9 mouse cellular contexts compared by ENCODE assay signal in the genomic region with DNA sequence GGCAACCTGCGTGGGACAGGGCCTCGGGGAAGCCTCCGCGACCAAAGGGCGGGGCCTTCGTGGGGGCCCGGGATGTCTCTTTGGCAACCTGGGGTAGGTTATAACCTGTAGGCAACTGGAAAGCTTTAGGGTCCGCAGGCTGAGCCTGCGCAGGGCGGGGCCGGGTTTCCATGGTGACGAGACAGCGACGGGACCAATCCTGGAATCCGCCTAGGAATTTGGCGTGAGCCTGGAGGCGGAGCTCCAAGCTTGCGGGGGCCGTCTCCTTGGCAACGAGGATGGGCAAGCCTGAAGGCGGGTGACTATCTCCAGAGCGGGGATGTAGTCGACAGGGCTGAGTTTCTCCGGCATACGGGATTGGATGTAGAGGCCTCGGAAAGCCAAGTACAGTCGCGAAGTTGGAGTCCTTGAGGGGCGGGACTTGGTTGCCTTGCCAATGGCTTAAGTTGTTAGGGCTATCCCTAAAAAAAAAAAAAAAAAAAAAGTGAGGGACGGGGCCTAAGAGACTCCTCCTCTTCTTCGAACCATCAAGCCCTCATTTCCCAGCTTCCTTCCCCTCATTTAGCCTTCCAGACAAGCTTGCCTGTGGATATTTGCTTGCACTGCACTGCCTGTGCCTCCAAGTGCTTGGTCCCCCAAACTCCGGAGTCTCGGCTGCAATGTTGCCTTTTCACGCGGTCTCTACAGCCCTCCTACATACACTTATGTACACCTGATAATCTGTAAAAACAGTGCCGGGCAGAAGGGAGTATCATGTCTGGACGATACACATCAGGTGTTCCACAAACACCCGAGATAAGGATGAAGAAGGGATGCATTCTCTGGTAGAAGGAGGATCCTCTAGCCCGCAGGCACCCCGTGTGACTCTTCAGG. TPM values are rescaled to one million over a fixed set of nuclear protein-coding genes. Genes with fewer than 3 reads are reported as not detected.
DNase-seq lines count a peak whose midpoint lies in the region; ATAC-seq and TF ChIP-seq lines count a peak whose summit lies in the region.
"Had no signal": no experiment of that assay in that cellular context is flagged by ENCODE, and none has a peak within 500 bp of the region (broad histone marks: within the 10 kb centered on the region; RNA-seq: fewer than 3 reads in every experiment).

No protein-coding gene starts in this region.

- peak; percentile 96 for DNase-seq in ES-CJ7 (ENCODE audit: low read depth, low spot score)
- DNase-seq in c-Kit-positive CD71-positive TER-119-positive erythroid progenitor cells, embryonic 14.5 days (ENCODE audit: low spot score), result peak; percentile 71
- DNase-seq in forebrain, embryonic 11.5 days (ENCODE audit: low spot score), result peak; percentile 96
- DNase-seq in kidney, postnatal 36 days, result peak; percentile 93 to 95
- peak; percentile 71 for DNase-seq in thymus, adult 2 months

- peak overlapping the region; percentile 91 for H3K4me2 ChIP-seq in forebrain, embryonic 11.5 days (ENCODE audit: low read depth, low read length, severe bottlenecking)
- H3K4me2 ChIP-seq in heart, embryonic 16.5 days (ENCODE audit: low read depth, low read length), result peak overlapping the region; percentile 97
- peak overlapping the region; percentile 98 for H3K4me2 ChIP-seq in liver, embryonic 15.5 days
- peak overlapping the region; percentile 96 for H3K4me2 ChIP-seq in neural tube, embryonic 13.5 days

- no peaks in the 10 kb centered on the region for H3K9me3 ChIP-seq in forebrain, embryonic 11.5 days (ENCODE audit: control insufficient read depth, low read length)
- H3K9me3 ChIP-seq in heart, embryonic 16.5 days (replicated peaks; ENCODE audit: control insufficient read depth, low read length), result 0 out of 2 replicates have a peak, but pooled peaks cover 2% of the 10 kb centered on the region
- no peaks in the 10 kb centered on the region for H3K9me3 ChIP-seq in liver, embryonic 15.5 days (replicated peaks)
- no peaks in the 10 kb centered on the region for H3K9me3 ChIP-seq in neural tube, embryonic 13.5 days

- WGBS in forebrain, embryonic 11.5 days, result 11% methylated on average over 40 of the region's 40 CpGs
- 9% methylated on average over 40 of the region's 40 CpGs for WGBS in heart, embryonic 16.5 days
- 9% methylated on average over 40 of the region's 40 CpGs for WGBS in liver, embryonic 15.5 days (ENCODE audit: insufficient replicate concordance)
- WGBS in neural tube, embryonic 13.5 days, result 12% methylated on average over 40 of the region's 40 CpGs
- WGBS in thymus, adult 2 months, result 17% methylated on average over 40 of the region's 40 CpGs

- peak overlapping the region; percentile 35; the same call in 1 of the 2 replicates for H3K9ac ChIP-seq in forebrain, embryonic 11.5 days (ENCODE audit: low read length)
- H3K9ac ChIP-seq in heart, embryonic 16.5 days (ENCODE audit: low read length), result peak overlapping the region; percentile 99
- H3K9ac ChIP-seq in liver, embryonic 15.5 days, result peak overlapping the region; percentile 91
- H3K9ac ChIP-seq in neural tube, embryonic 13.5 days, result peak overlapping the region; percentile 96

- H3K4me1 ChIP-seq in forebrain, embryonic 11.5 days (replicated peaks; ENCODE audit: control insufficient read depth, insufficient read depth, low read length), result peaks cover 10% of the 10 kb centered on the region
- peaks cover 44% of the 10 kb centered on the region for H3K4me1 ChIP-seq in heart, embryonic 16.5 days (ENCODE audit: control insufficient read depth, insufficient read depth, low read length)
- peaks cover 48% of the 10 kb centered on the region for H3K4me1 ChIP-seq in liver, embryonic 15.5 days (replicated peaks)
- peaks cover 40% of the 10 kb centered on the region for H3K4me1 ChIP-seq in neural tube, embryonic 13.5 days (replicated peaks)
- peaks cover 38% of the 10 kb centered on the region for H3K4me1 ChIP-seq in thymus, adult 2 months (replicated peaks; ENCODE audit: control insufficient read depth, insufficient read depth, low read length)

- TF ChIP-seq POLR2A in thymus, adult 2 months (IDR thresholded peaks at IDR 0.05; ENCODE audit: control insufficient read depth, extremely low read depth, insufficient read depth, low read length, poor library complexity), result no peak

- no peaks in the 10 kb centered on the region for H3K36me3 ChIP-seq in forebrain, embryonic 11.5 days (ENCODE audit: control insufficient read depth, insufficient read depth, low read length)
- no peaks in the 10 kb centered on the region for H3K36me3 ChIP-seq in heart, embryonic 16.5 days (ENCODE audit: control insufficient read depth, insufficient read depth)
- H3K36me3 ChIP-seq in liver, embryonic 15.5 days (replicated peaks), result peaks cover 1% of the 10 kb centered on the region
- H3K36me3 ChIP-seq in neural tube, embryonic 13.5 days, result peaks cover 2% of the 10 kb centered on the region; the same call in 1 of the 2 replicates
- no peaks in the 10 kb centered on the region for H3K36me3 ChIP-seq in thymus, adult 2 months (ENCODE audit: control insufficient read depth, insufficient read depth, low read length)

- H3K27ac ChIP-seq in forebrain, embryonic 11.5 days (ENCODE audit: low read depth, low read length), result peak overlapping the region; percentile 88
- H3K27ac ChIP-seq in heart, embryonic 16.5 days (ENCODE audit: low read length), result peak overlapping the region; percentile 93
- peak overlapping the region; percentile 88 for H3K27ac ChIP-seq in liver, embryonic 15.5 days (replicated peaks)
- H3K27ac ChIP-seq in neural tube, embryonic 13.5 days (replicated peaks), result peak overlapping the region; percentile 94
- peak overlapping the region; percentile 11; the same call in 1 of the 2 replicates for H3K27ac ChIP-seq in thymus, adult 2 months (ENCODE audit: control insufficient read depth, insufficient read depth, low read length)

- H3K27me3 ChIP-seq in forebrain, embryonic 11.5 days (ENCODE audit: control insufficient read depth, insufficient read depth, low read length), result no peaks in the 10 kb centered on the region
- H3K27me3 ChIP-seq in heart, embryonic 16.5 days (ENCODE audit: control insufficient read depth, insufficient read depth, low read length), result no peaks in the 10 kb centered on the region
- H3K27me3 ChIP-seq in liver, embryonic 15.5 days, result peaks cover 10% of the 10 kb centered on the region; the same call in 1 of the 2 replicates
- no peaks in the 10 kb centered on the region for H3K27me3 ChIP-seq in neural tube, embryonic 13.5 days
- H3K27me3 ChIP-seq in thymus, adult 2 months (ENCODE audit: control insufficient read depth, insufficient read depth, low read length), result no peaks in the 10 kb centered on the region

- TF ChIP-seq CTCF in thymus, adult 2 months (IDR thresholded peaks at IDR 0.05; ENCODE audit: borderline replicate concordance, control insufficient read depth, extremely low read depth, insufficient read depth, low read length, poor library complexity), result no peak

- H3K4me3 ChIP-seq in forebrain, embryonic 11.5 days (ENCODE audit: low read depth, low read length), result peak overlapping the region; percentile 96
- H3K4me3 ChIP-seq in heart, embryonic 16.5 days (ENCODE audit: low read length), result peak overlapping the region; percentile 93
- peak overlapping the region; percentile 97 for H3K4me3 ChIP-seq in liver, embryonic 15.5 days (replicated peaks)
- H3K4me3 ChIP-seq in neural tube, embryonic 13.5 days, result peak overlapping the region; percentile 95
- peak overlapping the region; percentile 90 for H3K4me3 ChIP-seq in thymus, adult 2 months (ENCODE audit: control insufficient read depth, insufficient read depth, low read length)

- ATAC-seq in forebrain, embryonic 11.5 days (replicated peaks; ENCODE audit: low FRiP score), result peak; percentile 86
- peak; percentile 66 for ATAC-seq in heart, embryonic 16.5 days (replicated peaks; ENCODE audit: extremely low read depth, insufficient read depth, low FRiP score)
- ATAC-seq in liver, embryonic 15.5 days (ENCODE audit: insufficient read depth), result peak; percentile 38
- peak; percentile 88 for ATAC-seq in neural tube, embryonic 13.5 days (ENCODE audit: low read depth)

RNA-seq across cellular contexts. Expression of gene Rnf126, which starts 0.9 kb away (rescaled TPM):
- polyA plus RNA-seq in forebrain, embryonic 11.5 days (2014; fragmentation: Nextera tagmentation; extraction: Ambion mirVana), result 118 TPM in 2 replicates
- polyA plus RNA-seq in heart, embryonic 16.5 days (2015; fragmentation: Nextera tagmentation; extraction: Ambion mirVana), result 56.0 and 57.4 TPM in 2 replicates
- polyA plus RNA-seq in liver, embryonic 15.5 days (2015; fragmentation: Nextera tagmentation; extraction: Ambion mirVana), result 39.6 and 42.0 TPM in 2 replicates
- 96.2 and 98.5 TPM in 2 replicates for polyA plus RNA-seq in neural tube, embryonic 13.5 days (2015; fragmentation: Nextera tagmentation; extraction: Ambion mirVana)
- polyA plus RNA-seq in thymus, adult 2 months (2012; rRNA removed), result 375 and 472 TPM in 2 replicates

RNA-seq across cellular contexts. Expression of gene Fstl3, which starts 9.5 kb away (rescaled TPM):
- 0.41 and 1.0 TPM in 2 replicates for polyA plus RNA-seq in forebrain, embryonic 11.5 days (2014; fragmentation: Nextera tagmentation; extraction: Ambion mirVana)
- polyA plus RNA-seq in heart, embryonic 16.5 days (2015; fragmentation: Nextera tagmentation; extraction: Ambion mirVana), result 22.6 and 26.7 TPM in 2 replicates
- polyA plus RNA-seq in liver, embryonic 15.5 days (2015; fragmentation: Nextera tagmentation; extraction: Ambion mirVana), result 0.71 and 1.0 TPM in 2 replicates
- 1.9 and 2.8 TPM in 2 replicates for polyA plus RNA-seq in neural tube, embryonic 13.5 days (2015; fragmentation: Nextera tagmentation; extraction: Ambion mirVana)
- polyA plus RNA-seq in thymus, adult 2 months (2012; rRNA removed), result 15.9 and 17.1 TPM in 2 replicates

RNA-seq across cellular contexts. Expression of gene Fgf22, which starts 12.7 kb away (rescaled TPM):
- 0.36 and 0.40 TPM in 2 replicates for polyA plus RNA-seq in forebrain, embryonic 11.5 days (2014; fragmentation: Nextera tagmentation; extraction: Ambion mirVana)
- 0.13 TPM in 1 of 2 replicates, not detected in the other for polyA plus RNA-seq in heart, embryonic 16.5 days (2015; fragmentation: Nextera tagmentation; extraction: Ambion mirVana)
- 0.07 TPM in 1 of 2 replicates, not detected in the other for polyA plus RNA-seq in liver, embryonic 15.5 days (2015; fragmentation: Nextera tagmentation; extraction: Ambion mirVana)
- 1.7 and 2.7 TPM in 2 replicates for polyA plus RNA-seq in neural tube, embryonic 13.5 days (2015; fragmentation: Nextera tagmentation; extraction: Ambion mirVana)
- not detected in 2 replicates for polyA plus RNA-seq in thymus, adult 2 months (2012; rRNA removed)
- polyA plus RNA-seq: large intestine, adult 2 months had no signal

RNA-seq across cellular contexts. Expression of gene Polrmt, which starts 21.2 kb away (rescaled TPM):
- polyA plus RNA-seq in forebrain, embryonic 11.5 days (2014; fragmentation: Nextera tagmentation; extraction: Ambion mirVana), result 41.1 and 44.8 TPM in 2 replicates
- 36.1 and 36.3 TPM in 2 replicates for polyA plus RNA-seq in heart, embryonic 16.5 days (2015; fragmentation: Nextera tagmentation; extraction: Ambion mirVana)
- 15.6 and 17.7 TPM in 2 replicates for polyA plus RNA-seq in liver, embryonic 15.5 days (2015; fragmentation: Nextera tagmentation; extraction: Ambion mirVana)
- polyA plus RNA-seq in neural tube, embryonic 13.5 days (2015; fragmentation: Nextera tagmentation; extraction: Ambion mirVana), result 40.7 and 41.2 TPM in 2 replicates
- polyA plus RNA-seq in thymus, adult 2 months (2012; rRNA removed), result 104 and 109 TPM in 2 replicates

RNA-seq across cellular contexts. Expression of gene Prss57, which starts 23.2 kb away (rescaled TPM):
- polyA plus RNA-seq in forebrain, embryonic 11.5 days (2014; fragmentation: Nextera tagmentation; extraction: Ambion mirVana), result not detected in 2 replicates
- 2.9 and 7.9 TPM in 2 replicates for polyA plus RNA-seq in heart, embryonic 16.5 days (2015; fragmentation: Nextera tagmentation; extraction: Ambion mirVana)
- 7.0 and 7.1 TPM in 2 replicates for polyA plus RNA-seq in liver, embryonic 15.5 days (2015; fragmentation: Nextera tagmentation; extraction: Ambion mirVana)
- 0.07 and 0.69 TPM in 2 replicates for polyA plus RNA-seq in neural tube, embryonic 13.5 days (2015; fragmentation: Nextera tagmentation; extraction: Ambion mirVana)
- polyA plus RNA-seq in thymus, adult 2 months (2012; rRNA removed), result 23.4 and 30.1 TPM in 2 replicates

Comparison
In these comparisons a context has a peak if more than half of its experiments do, and no peak if none do; other contexts are left out.
1. Peak in every context shown above with its lines: DNase-seq, ATAC-seq, H3K4me3 ChIP-seq and H3K27ac ChIP-seq.
2. ATAC-seq: peak in every context shown above with its lines; median percentile 88 in neural tube, embryonic 13.5 days; 86 in forebrain, embryonic 11.5 days; 66 in heart, embryonic 16.5 days; 38 in liver, embryonic 15.5 days.
3. H3K27ac ChIP-seq: peak in every context shown above with its lines; median percentile 94 in neural tube, embryonic 13.5 days; 93 in heart, embryonic 16.5 days; 88 in forebrain, embryonic 11.5 days; 88 in liver, embryonic 15.5 days; 11 in thymus, adult 2 months.
4. H3K9ac ChIP-seq: peak in every context shown above with its lines; median percentile 99 in heart, embryonic 16.5 days; 96 in neural tube, embryonic 13.5 days; 91 in liver, embryonic 15.5 days; 35 in forebrain, embryonic 11.5 days.